Mouse (Mus musculus) gastrocnemius, postnatal 36 days (tissue): ENCODE data around the gene Cfap157. TPM values are rescaled to one million over a fixed set of nuclear protein-coding genes. Genes with fewer than 3 reads are reported as not detected.

ENCODE experiments used
- total RNA-seq, 2 experiments: library from RNA; stranded (reverse); gene quantifications; 2 replicates each; pipeline ENCODE4 v1.2.3; 2021

Gene Cfap157
- total RNA-seq, 2 experiments from 2014 or later = not detected

Other genes with a start within 250 kb of the Cfap157 start
- gene Fam102a, start 249.1 kb downstream of the Cfap157 start, total RNA-seq = 1 to 10 TPM; 2.6 to 2.7 TPM
- gene Dpm2, start 213.6 kb downstream of the Cfap157 start, total RNA-seq = 10 to 100 TPM; 10.3 to 11.0 TPM
- not detected for gene Pip5kl1, start 209.6 kb downstream of the Cfap157 start, total RNA-seq
- not detected for gene 9430097D07Rik, start 208.7 kb downstream of the Cfap157 start, total RNA-seq
- gene St6galnac4, start 197.3 kb downstream of the Cfap157 start, total RNA-seq = 10 to 100 TPM; 14.1 to 21.7 TPM
- gene St6galnac6, start 184.7 kb downstream of the Cfap157 start, total RNA-seq = 10 to 100 TPM; 34.9 to 46.5 TPM
- gene Ak1, start 162.7 kb downstream of the Cfap157 start, total RNA-seq = 1,000 to 10,000 TPM; 1,818 to 2,240 TPM
- gene Eng, start 137.8 kb downstream of the Cfap157 start, total RNA-seq = 10 to 100 TPM; 23.9 to 26.7 TPM
- 1 to 10 TPM; 4.4 to 4.5 TPM for gene Fpgs, start 80.3 kb downstream of the Cfap157 start, total RNA-seq
- 10 to 100 TPM; 18.1 to 21.0 TPM for gene Cdk9, start 71.4 kb downstream of the Cfap157 start, total RNA-seq
- gene Sh2d3c, start 63.4 kb downstream of the Cfap157 start, total RNA-seq = 1 to 10 TPM; 6.4 to 7.0 TPM
- not detected for gene 6330409D20Rik, start 43.4 kb downstream of the Cfap157 start, total RNA-seq
- gene Tor2a, start 27.2 kb downstream of the Cfap157 start, total RNA-seq = 1 to 10 TPM; 3.9 to 5.1 TPM
- not detected for gene Ttc16, start 8.8 kb downstream of the Cfap157 start, total RNA-seq
- 1 to 10 TPM; 2.0 to 2.1 TPM for gene Ptrh1, start 8.6 kb downstream of the Cfap157 start, total RNA-seq
- gene Stxbp1, start 62.8 kb upstream of the Cfap157 start, total RNA-seq = 1 to 10 TPM; 2.2 to 3.6 TPM
- 1 to 10 TPM; 5.5 to 7.7 TPM for gene Fam129b, start 91.7 kb upstream of the Cfap157 start, total RNA-seq
- 10 to 100 TPM; 45.3 to 75.3 TPM for gene Rpl12, start 177.1 kb upstream of the Cfap157 start, total RNA-seq
- gene Lrsam1, start 177.2 kb upstream of the Cfap157 start, total RNA-seq = 1 to 10 TPM; 9.1 to 9.4 TPM
- gene Slc2a8, start 197.7 kb upstream of the Cfap157 start, total RNA-seq = 1 to 10 TPM; 9.1 to 10.0 TPM